Mouse (Mus musculus): Measurements from ENCODE around the gene Lrrn4. TPM values are rescaled to one million over a fixed set of nuclear protein-coding genes. Genes with fewer than 3 reads are reported as not detected.

The Lrrn4 gene
- polyA plus RNA-seq, 1 experiment from 2014 or later, result 0.71 TPM

DNA sequence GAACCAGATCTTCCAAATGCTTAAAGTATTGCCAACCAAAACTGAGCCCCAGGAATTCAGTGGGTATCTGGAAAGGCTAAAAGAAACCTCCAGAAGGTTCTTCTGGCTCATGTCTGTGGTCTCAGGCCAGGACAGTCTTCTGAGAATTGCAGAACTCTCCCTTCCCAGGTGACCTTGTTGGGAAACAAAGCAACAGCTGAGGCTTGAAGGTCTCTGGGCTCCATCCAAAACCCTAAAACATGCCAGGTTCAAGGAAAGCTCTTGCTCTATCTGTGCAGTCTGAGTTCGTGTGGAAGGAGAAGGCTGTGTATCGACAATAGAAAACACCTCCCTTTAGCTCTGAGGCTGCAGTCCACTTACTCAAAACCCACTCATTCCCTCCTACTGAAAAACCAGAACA, 24.3 kb upstream of the Lrrn4 start:
- H3K4me2 ChIP-seq (ENCODE audit: low read length), result no peak overlapping the region
- no peak overlapping the region for H3K27ac ChIP-seq (ENCODE audit: low read depth, low read length)
- H3K4me3 ChIP-seq (ENCODE audit: low read length), result no peak overlapping the region
- no peaks in the 10 kb centered on the region for H3K36me3 ChIP-seq (ENCODE audit: control insufficient read depth, insufficient read depth, low read length)
- no peaks in the 10 kb centered on the region for H3K4me1 ChIP-seq (ENCODE audit: control insufficient read depth, insufficient read depth, low read depth, low read length)
- H3K9me3 ChIP-seq (ENCODE audit: control insufficient read depth, low read length), result peaks cover 2% of the 10 kb centered on the region; the same call in 1 of the 2 replicates
- ATAC-seq, result no peak
- 71% methylated on average over 2 of the region's 2 CpGs for WGBS
- H3K9ac ChIP-seq (ENCODE audit: low read depth, low read length), result no peak overlapping the region
- no peaks in the 10 kb centered on the region for H3K27me3 ChIP-seq (replicated peaks; ENCODE audit: control insufficient read depth, insufficient read depth, low read length)

DNA sequence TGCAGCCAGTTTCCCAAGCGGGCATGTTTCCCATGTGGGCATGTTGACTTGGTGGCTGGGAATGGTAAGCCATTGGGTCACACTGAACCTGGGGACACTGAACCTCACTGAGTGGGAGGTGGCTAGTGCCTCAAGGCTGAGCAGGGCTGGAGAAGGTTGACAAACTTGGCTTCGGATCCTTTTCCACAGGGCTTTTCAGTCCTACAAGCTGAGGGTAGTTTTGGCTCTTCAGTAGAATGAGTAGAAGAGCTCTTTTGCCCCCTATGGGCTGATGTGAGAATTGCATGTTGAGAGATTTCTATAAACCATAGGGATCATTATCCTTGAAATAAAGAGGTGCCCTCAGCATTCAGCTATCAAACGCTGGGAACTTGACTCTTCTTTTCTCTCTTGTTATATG, 22.8 kb upstream of the Lrrn4 start:
- Histone ChIP-seq H3K27ac (ENCODE audit: low read depth, low read length) (no peak overlapping the region), H3K9ac (ENCODE audit: low read depth, low read length) (no peak overlapping the region), H3K9me3 (ENCODE audit: control insufficient read depth, low read length) (peaks cover 2% of the 10 kb centered on the region; the same call in 1 of the 2 replicates), H3K27me3 (replicated peaks; ENCODE audit: control insufficient read depth, insufficient read depth, low read length) (no peaks in the 10 kb centered on the region), H3K36me3 (ENCODE audit: control insufficient read depth, insufficient read depth, low read length) (no peaks in the 10 kb centered on the region), H3K4me1 (ENCODE audit: control insufficient read depth, insufficient read depth, low read depth, low read length) (no peaks in the 10 kb centered on the region), H3K4me2 (ENCODE audit: low read length) (no peak overlapping the region), H3K4me3 (ENCODE audit: low read length) (no peak overlapping the region)
- 37% methylated on average over 3 of the region's 3 CpGs for WGBS
- peak; percentile 42; the same call in 1 of the 2 replicates for ATAC-seq

DNA sequence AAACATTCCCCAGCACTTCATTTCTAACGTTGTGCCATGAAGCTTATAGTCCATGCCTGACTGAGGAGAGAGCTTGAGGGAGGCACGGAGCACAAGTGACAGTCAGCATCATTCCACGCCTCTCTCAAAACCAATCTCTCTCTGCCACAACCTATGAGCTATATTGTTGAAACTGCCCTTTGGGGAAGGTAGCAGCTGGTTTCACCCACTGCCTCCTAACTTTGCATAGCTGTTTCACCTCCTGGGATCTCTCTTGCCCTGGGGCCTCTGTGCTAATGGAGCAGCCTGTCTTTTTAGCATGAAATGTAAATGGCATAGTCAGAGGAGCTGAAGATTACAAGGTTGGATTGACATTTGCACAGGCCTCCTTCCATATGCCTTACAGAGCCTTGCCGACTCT, 21.4 kb upstream of the Lrrn4 start:
- Histone ChIP-seq H3K27ac (ENCODE audit: low read depth, low read length) (no peak overlapping the region), H3K4me2 (ENCODE audit: low read length) (no peak overlapping the region), H3K4me3 (ENCODE audit: low read length) (no peak overlapping the region), H3K36me3 (ENCODE audit: control insufficient read depth, insufficient read depth, low read length) (no peaks in the 10 kb centered on the region), H3K9me3 (ENCODE audit: control insufficient read depth, low read length) (peaks cover 2% of the 10 kb centered on the region; the same call in 1 of the 2 replicates), H3K27me3 (replicated peaks; ENCODE audit: control insufficient read depth, insufficient read depth, low read length) (no peaks in the 10 kb centered on the region), H3K4me1 (ENCODE audit: control insufficient read depth, insufficient read depth, low read depth, low read length) (no peaks in the 10 kb centered on the region), H3K9ac (ENCODE audit: low read depth, low read length) (no peak overlapping the region)
- 59% methylated on average over 3 of the region's 4 CpGs for WGBS
- ATAC-seq, result no peak

DNA sequence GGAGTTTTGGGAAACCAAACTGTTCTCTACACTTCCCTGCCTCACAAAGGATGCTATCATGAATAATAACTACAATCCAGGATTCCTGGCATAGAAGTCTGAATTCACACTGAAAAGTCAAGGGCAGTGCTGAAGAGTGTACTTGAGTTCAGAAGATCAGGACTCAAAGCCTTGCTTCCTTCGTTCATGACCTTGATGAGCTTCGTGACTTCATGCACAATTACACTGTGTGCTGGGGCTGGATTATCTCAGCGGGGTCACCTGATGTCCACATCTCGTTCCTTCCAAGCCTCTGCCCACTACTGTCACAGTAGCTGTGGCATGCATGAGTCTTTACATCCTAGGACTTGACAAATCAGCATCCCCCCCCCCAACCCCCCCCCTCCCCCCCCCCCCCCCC, 20.9 kb upstream of the Lrrn4 start:
- ATAC-seq, result no peak
- Histone ChIP-seq H3K9ac (ENCODE audit: low read depth, low read length) (no peak overlapping the region), H3K27me3 (replicated peaks; ENCODE audit: control insufficient read depth, insufficient read depth, low read length) (no peaks in the 10 kb centered on the region), H3K27ac (ENCODE audit: low read depth, low read length) (no peak overlapping the region), H3K4me2 (ENCODE audit: low read length) (no peak overlapping the region), H3K36me3 (ENCODE audit: control insufficient read depth, insufficient read depth, low read length) (no peaks in the 10 kb centered on the region), H3K4me3 (ENCODE audit: low read length) (no peak overlapping the region), H3K9me3 (ENCODE audit: control insufficient read depth, low read length) (no peaks in the 10 kb centered on the region; the same call in 1 of the 2 replicates), H3K4me1 (ENCODE audit: control insufficient read depth, insufficient read depth, low read depth, low read length) (no peaks in the 10 kb centered on the region)
- WGBS, result 82% methylated on average over 4 of the region's 4 CpGs

DNA sequence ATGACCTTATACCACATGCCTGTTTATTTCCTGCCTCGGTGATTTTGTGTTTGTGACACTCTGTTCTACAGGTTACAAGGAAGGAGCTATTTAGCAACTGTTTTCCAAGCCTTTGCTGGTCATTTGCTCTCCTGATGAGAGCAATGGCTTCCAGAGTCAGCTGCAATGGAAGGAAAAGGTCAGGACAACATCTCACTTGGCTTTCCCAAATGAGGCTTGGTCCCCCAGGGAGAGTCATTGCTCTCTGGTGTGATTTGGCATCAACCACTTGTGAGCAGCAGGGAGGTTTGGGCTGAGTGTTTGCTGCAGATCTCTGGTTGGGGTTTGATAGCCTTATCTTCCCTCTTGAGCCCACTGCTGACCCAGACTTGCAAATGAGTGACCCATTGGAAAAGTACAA, 19.9 kb upstream of the Lrrn4 start:
- H3K4me3 ChIP-seq (ENCODE audit: low read length), result no peak overlapping the region
- no peaks in the 10 kb centered on the region for H3K4me1 ChIP-seq (ENCODE audit: control insufficient read depth, insufficient read depth, low read depth, low read length)
- H3K36me3 ChIP-seq (ENCODE audit: control insufficient read depth, insufficient read depth, low read length), result no peaks in the 10 kb centered on the region
- H3K9me3 ChIP-seq (ENCODE audit: control insufficient read depth, low read length), result no peaks in the 10 kb centered on the region
- WGBS, result 81% methylated on average over 1 of the region's 1 CpGs
- H3K9ac ChIP-seq (ENCODE audit: low read depth, low read length), result no peak overlapping the region
- ATAC-seq, result no peak
- no peaks in the 10 kb centered on the region for H3K27me3 ChIP-seq (replicated peaks; ENCODE audit: control insufficient read depth, insufficient read depth, low read length)
- no peak overlapping the region for H3K27ac ChIP-seq (ENCODE audit: low read depth, low read length)
- H3K4me2 ChIP-seq (ENCODE audit: low read length), result no peak overlapping the region

DNA sequence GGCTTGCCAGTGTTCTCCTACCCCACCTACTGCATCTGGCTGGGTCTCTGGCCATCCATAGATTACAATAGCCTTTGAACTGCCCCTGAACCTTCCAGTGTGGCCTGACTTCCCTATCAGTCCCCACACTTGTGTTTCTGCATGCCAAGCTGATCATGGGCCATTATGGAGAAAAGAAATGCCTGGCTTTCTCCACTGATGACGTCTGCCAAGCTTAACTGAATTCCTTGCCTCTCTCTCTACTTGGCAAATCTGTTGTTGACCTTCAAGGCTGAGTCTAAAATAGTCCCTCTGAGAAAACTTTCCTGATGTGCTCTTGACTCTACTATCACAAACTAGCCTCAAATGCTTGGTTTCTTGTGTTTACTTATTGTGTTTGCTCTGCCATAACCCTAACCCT, 17.5 kb upstream of the Lrrn4 start:
- Histone ChIP-seq H3K27ac (ENCODE audit: low read depth, low read length) (no peak overlapping the region), H3K9me3 (ENCODE audit: control insufficient read depth, low read length) (no peaks in the 10 kb centered on the region), H3K4me1 (ENCODE audit: control insufficient read depth, insufficient read depth, low read depth, low read length) (no peaks in the 10 kb centered on the region), H3K9ac (ENCODE audit: low read depth, low read length) (no peak overlapping the region), H3K4me2 (ENCODE audit: low read length) (no peak overlapping the region), H3K4me3 (ENCODE audit: low read length) (no peak overlapping the region), H3K27me3 (replicated peaks; ENCODE audit: control insufficient read depth, insufficient read depth, low read length) (no peaks in the 10 kb centered on the region), H3K36me3 (ENCODE audit: control insufficient read depth, insufficient read depth, low read length) (no peaks in the 10 kb centered on the region)
- no peak for ATAC-seq
- 75% methylated on average over 1 of the region's 1 CpGs for WGBS

DNA sequence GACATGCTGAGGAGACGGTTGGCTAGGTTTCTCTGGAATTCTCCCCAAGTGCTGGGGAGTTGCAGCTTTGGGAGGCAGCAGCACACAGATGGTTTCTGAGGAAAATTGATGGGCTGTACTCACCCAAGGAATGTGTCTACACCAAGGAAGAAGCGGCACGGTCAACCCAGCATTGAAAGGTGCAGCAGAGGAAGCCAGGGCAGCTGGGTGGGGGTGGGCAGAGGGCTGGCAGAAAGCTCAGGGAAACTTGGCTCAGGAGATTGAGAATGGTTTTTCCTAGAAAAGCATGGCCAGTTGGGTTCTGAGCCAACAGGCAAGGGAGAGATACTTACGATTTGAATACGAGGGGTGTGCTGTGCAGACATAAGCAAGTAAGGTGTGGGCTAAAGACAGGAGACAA, 13.1 kb upstream of the Lrrn4 start:
- 78% methylated on average over 5 of the region's 5 CpGs for WGBS
- no peak for ATAC-seq

DNA sequence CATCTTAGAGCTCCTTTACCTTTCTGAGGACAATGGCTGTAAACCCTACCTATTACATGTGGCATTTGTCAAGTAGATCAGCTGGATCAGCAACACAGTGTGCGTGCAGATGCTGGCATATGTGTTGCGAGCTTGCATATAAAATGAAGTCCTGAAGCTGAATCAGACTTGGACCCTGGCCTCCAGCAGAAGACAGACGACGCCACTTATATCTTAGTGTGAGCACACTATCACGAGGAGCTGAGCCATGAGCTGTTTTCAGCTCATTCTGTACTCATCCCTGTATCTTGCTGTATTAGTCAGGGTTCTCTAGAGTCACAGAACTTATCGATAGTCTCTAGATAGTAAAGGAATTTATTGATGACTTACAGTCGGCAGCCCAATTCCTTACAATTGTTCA, 4.6 kb upstream of the Lrrn4 start:
- Histone ChIP-seq H3K36me3 (ENCODE audit: control insufficient read depth, insufficient read depth, low read length) (no peaks in the 10 kb centered on the region), H3K4me3 (ENCODE audit: low read length) (no peak overlapping the region), H3K4me1 (ENCODE audit: control insufficient read depth, insufficient read depth, low read depth, low read length) (no peaks in the 10 kb centered on the region), H3K9ac (ENCODE audit: low read depth, low read length) (no peak overlapping the region), H3K9me3 (ENCODE audit: control insufficient read depth, low read length) (no peaks in the 10 kb centered on the region), H3K27me3 (replicated peaks; ENCODE audit: control insufficient read depth, insufficient read depth, low read length) (peaks cover 10% of the 10 kb centered on the region), H3K27ac (ENCODE audit: low read depth, low read length) (no peak overlapping the region), H3K4me2 (ENCODE audit: low read length) (no peak overlapping the region)
- no peak for ATAC-seq
- WGBS, result 95% methylated on average over 7 of the region's 7 CpGs

More for the DNA sequence above, 13.1 kb upstream of the Lrrn4 start:
- Histone ChIP-seq H3K27ac (ENCODE audit: low read depth, low read length) (no peak overlapping the region), H3K9ac (ENCODE audit: low read depth, low read length) (no peak overlapping the region; the same call in 1 of the 2 replicates), H3K4me1 (ENCODE audit: control insufficient read depth, insufficient read depth, low read depth, low read length) (no peaks in the 10 kb centered on the region), H3K4me3 (ENCODE audit: low read length) (no peak overlapping the region), H3K4me2 (ENCODE audit: low read length) (no peak overlapping the region), H3K36me3 (ENCODE audit: control insufficient read depth, insufficient read depth, low read length) (no peaks in the 10 kb centered on the region), H3K9me3 (ENCODE audit: control insufficient read depth, low read length) (no peaks in the 10 kb centered on the region), H3K27me3 (replicated peaks; ENCODE audit: control insufficient read depth, insufficient read depth, low read length) (no peaks in the 10 kb centered on the region)

DNA sequence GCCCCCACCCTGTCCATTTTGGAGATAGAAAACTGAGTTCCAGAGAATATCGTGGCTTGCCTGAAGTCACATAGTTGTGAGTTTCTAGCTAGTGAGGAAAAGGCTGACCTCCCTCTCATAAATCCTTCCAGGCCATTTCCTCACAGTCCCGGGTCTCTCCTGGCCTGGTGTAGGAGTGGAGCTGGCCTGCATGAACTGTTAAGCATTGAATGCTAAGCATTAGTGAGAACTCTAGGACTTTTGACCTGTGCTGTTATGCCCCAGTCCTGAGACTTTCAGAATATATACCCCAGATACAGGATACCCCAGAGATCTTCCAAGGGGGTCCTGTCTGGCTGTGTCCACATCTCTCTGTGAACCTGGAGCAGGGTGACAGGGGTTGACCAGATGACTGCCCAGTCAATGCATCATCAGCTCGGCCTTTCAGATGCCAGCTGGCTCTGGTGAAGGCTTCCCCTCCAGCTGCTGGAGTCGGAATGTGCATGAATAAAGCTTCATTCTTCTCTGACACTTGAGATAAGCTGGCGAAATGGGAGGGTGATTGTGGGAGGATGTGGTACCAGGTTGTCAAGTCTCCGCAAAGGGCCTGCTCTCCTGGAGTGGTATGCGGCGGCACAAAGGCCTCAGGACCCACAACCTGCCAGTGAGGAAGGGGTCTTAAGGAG, 3.7 kb upstream of the Lrrn4 start:
- Histone ChIP-seq H3K36me3 (ENCODE audit: control insufficient read depth, insufficient read depth, low read length) (no peaks in the 10 kb centered on the region), H3K9ac (ENCODE audit: low read depth, low read length) (no peak overlapping the region), H3K27ac (ENCODE audit: low read depth, low read length) (no peak overlapping the region), H3K4me3 (ENCODE audit: low read length) (no peak overlapping the region), H3K4me1 (ENCODE audit: control insufficient read depth, insufficient read depth, low read depth, low read length) (peaks cover 4% of the 10 kb centered on the region; the same call in 1 of the 2 replicates), H3K9me3 (ENCODE audit: control insufficient read depth, low read length) (no peaks in the 10 kb centered on the region), H3K4me2 (ENCODE audit: low read length) (no peak overlapping the region), H3K27me3 (replicated peaks; ENCODE audit: control insufficient read depth, insufficient read depth, low read length) (peaks cover 11% of the 10 kb centered on the region)
- no peak for ATAC-seq
- 78% methylated on average over 8 of the region's 8 CpGs for WGBS

Measured in hindbrain, embryonic 16.5 days (tissue).